Mouse (Mus musculus) layer of hippocampus, postnatal 36 days (tissue): ENCODE data around the gene Zfp454. TPM values are rescaled to one million over a fixed set of nuclear protein-coding genes. Genes with fewer than 3 reads are reported as not detected.

Experiments
- DNase-seq, 2 experiments: peaks; one replicate each; pipeline ENCODE4 v3.0.0; 2022
- total RNA-seq, 2 experiments: library from RNA; stranded (reverse); gene quantifications; 2 replicates each; pipeline ENCODE4 v1.2.3; 2021

Zfp454 gene
- total RNA-seq: 1 to 10 TPM; 6.7 to 7.0 TPM

DNA sequence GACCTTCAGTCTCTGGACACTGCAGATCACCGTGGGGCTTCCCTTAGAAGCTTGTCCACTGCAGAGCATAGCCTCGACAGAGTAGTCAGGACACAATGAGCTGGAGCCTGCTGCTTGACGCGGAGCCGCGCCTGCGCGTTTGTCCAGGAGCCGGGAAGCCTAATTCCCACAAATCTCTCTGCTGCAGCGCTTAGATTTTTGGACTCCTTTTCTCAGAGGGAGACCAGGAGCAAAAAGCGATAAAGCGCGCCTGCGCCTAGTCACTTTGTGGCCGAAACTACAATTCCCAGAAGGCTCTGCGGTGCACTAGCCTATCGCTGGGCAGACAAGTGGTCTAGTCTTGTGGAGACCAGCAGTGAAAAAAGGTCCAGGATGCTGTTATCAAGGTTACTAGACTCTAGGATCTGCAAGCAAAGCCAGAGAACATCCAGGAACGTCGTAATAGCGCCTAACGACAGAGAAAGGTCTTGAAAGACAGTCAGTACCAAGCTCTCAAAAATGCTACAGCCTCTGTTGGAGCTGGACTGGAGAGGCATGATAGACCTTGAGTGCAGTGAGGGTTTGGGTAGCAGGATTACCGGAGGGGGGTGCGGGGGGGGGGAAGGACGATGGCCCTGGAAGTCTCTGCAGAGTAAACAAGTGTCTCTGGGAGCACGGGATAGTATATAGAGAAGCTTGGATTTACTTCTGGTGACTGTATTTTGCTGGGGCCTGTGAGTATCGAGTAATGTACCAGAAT, at the start of gene Zfp454:
Zfp454 (minus strand) TSS at position 262 of the 739 bp plus-strand sequence.
- peak; percentile 95 to 96 for DNase-seq

- no peak for DNase-seq
Observed at GRCm38 (mm10) chr11:50932040-50932439, 44.6 kb upstream of the Zfp454 start.

DNA sequence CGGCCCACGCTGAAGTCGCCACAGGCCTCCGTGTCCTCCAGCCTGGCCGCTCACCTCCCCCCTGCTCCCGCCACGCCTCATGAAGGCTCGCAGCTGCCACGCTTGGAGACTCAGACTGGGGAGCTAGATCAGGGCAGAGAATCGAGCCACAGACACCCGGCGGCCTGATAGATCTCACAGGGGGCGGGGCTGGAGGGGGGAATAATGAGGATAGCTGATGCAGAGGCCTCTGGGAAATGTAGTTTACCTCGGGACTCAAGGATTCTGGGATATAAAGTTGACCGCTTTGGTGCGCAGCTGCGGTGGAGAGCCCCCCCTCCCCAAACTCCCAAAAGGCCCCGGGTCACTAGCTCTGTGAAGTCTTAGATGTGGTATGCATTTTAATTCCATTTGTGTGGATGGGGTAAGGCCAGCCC, 44.0 kb upstream of the Zfp454 start, which contains the start of gene Zfp354b:
Zfp354b (minus strand) TSS at position 183 of the 416 bp plus-strand sequence.
- peak; percentile 85 to 87 for DNase-seq

GRCm38 (mm10) chr11:50931021-50931420, 43.6 kb upstream of the Zfp454 start:
- DNase-seq: no peak

GRCm38 (mm10) chr11:50930469-50931014, 43.1 kb upstream of the Zfp454 start:
- peak in 1 of 2 experiments; percentile 10 for DNase-seq

DNA sequence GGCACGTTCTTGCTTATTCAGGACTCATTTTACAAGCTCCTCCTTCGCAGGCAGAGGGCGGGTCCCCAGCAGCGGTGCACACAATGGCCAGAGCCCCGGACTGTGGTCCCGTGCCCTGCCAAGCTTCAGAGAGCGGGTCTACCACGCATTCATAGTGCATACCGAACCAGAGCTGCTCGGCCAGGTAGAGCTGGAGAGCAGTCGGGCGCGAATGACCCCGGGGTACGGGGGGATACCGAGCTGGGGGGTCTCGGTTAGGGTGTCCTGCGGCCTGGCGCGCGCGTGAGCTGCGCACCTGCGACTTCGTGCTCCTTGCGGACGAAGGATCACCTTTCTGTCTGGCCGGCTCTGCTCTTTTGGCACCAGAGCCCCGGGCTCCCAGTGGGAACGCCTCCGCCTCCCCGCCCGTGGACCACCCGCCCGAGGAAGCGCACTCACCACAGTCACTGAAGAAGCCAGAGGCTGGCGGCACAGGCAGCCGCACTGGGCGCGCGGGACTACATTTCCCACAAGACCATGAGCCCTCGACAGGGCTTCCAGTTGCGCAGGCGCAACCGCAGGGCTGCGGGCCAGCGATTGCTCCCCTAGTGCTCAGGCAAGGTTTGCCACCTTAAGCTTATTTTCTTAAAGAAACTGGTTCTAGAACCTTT, 28.3 kb upstream of the Zfp454 start, which contains the start of gene Zfp2:
Zfp2 (minus strand) TSS at position 495 of the 650 bp plus-strand sequence.
- DNase-seq: peak; percentile 90 to 91

DNA sequence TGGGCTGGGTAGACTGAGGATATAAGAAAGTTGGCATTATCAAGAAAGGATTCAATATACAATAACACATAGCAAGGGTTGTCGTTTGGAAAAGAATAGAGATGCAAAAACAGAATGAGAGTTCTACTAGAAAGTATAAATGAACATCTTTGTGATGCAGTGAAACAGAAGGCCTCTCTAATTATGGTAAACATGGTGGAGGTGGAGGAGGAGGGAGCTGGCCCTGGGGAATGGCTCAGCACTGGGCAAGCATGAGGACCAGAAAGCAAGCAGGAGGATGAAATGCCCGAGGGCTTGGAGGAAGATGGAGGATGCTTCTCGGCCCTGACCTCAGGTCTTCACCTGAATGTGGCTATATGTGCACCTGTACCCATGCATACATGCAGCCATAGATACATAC, 27.0 kb upstream of the Zfp454 start:
- DNase-seq: no peak

GRCm38 (mm10) chr11:50913301-50913700, 25.9 kb upstream of the Zfp454 start:
- no peak for DNase-seq

GRCm38 (mm10) chr11:50908136-50908535, 20.7 kb upstream of the Zfp454 start:
- no peak for DNase-seq

GRCm38 (mm10) chr11:50897359-50897758, 9.9 kb upstream of the Zfp454 start:
- DNase-seq: no peak

- no peak for DNase-seq
Observed at GRCm38 (mm10) chr11:50892441-50892840, 5.0 kb upstream of the Zfp454 start.

DNA sequence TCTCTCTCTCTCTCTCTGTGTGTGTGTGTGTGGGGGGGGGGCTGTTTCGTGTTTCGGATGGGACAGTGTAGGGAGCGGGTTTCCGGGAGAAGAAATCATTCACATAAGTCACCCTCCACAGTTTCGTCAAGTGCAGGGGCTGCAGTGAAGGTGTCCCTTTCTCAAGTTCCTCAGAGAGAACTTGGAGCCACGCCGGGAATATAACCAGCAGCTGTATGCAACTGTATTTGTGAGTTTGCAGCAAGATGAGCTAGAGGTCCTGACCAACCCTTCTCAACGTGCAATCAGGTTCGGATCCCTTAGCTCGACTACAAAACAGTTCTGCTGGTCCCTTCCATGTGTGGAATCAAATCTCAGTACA, 538 bp downstream of the Zfp454 start:
- no peak for DNase-seq

- no peak for DNase-seq
Observed at GRCm38 (mm10) chr11:50886231-50886932, 1.1 kb downstream of the Zfp454 start.

- no peak for DNase-seq
Observed at GRCm38 (mm10) chr11:50883756-50884155, 3.7 kb downstream of the Zfp454 start.

DNA sequence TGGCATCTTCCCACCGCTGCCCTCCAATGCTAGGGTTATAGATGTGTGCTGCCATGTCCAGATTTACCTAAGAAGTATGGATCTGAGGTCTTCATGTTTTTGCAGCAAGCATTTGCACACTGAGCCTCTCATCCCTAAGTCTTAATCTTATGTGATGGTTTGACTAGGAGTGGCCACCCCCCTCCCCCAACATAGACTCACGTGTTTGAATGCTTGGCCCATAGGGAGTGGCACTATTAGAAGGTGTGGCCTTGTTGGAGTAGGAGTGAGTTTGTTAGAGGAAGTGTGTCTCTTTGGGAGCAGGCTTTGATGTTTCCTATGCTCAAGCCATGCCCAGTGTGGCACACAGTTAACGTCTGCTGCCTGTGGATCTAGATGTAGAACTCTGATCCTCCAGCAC, 8.8 kb downstream of the Zfp454 start:
- no peak for DNase-seq

- no peak for DNase-seq
Observed at GRCm38 (mm10) chr11:50850989-50851601, 36.4 kb downstream of the Zfp454 start.

GRCm38 (mm10) chr11:50850177-50850735, 37.2 kb downstream of the Zfp454 start, which contains the start of gene Grm6:
Grm6 (plus strand) TSS chr11:50850685.
- no peak for DNase-seq

DNA sequence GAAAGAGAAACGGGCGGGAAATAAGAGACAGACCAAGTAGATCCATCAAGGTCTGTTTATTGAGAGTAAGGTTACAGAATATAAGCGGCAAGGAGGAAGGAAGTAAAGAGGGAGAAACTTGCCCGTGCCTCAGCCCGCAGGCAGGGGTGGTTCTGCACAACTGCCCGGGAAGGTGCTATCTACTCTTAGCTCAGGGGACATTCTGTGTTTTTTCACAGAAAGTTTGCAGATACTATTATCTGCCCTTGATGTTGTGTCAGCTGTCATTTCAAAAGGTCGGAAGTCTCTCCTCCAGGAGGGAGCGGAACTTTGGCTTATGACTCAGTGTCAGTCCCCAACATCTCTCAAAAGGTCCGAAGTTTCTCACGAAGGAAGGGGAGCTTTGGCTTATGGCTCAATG, 38.1 kb downstream of the Zfp454 start:
- no peak for DNase-seq

DNA sequence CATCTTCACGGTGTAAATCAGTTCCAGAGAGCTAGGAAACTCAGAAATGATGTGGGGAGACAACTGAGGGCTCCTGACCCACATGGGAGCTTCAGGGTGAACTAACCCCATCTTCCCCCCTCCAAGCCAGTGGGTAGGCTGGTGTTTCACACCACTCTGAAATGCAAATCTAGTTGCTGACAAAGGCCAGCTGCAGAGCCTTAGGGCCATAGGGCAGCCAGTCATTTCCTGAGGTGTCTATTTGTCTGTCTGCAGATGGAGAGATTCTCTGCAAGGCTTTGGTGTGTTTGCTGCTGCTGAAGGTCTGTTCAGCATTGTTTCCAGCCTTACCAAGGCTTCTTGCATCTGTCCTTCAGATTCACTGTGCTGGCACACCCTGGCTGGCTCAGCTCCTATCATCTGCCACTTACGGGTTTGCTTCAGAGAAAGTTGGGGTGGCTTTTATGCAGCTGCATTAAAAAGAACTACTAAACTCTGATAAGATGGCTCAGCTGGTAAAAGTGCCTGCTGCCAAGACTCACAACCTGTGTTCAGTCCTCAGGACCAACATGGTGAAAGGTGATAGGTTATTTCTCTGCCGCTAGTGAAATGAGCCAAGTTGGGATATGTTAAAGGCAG, 38.8 kb downstream of the Zfp454 start:
- DNase-seq: no peak

GRCm38 (mm10) chr11:50847047-50847446, 40.4 kb downstream of the Zfp454 start:
- no peak for DNase-seq

GRCm38 (mm10) chr11:50845951-50846350, 41.5 kb downstream of the Zfp454 start:
- no peak for DNase-seq
